Mouse (Mus musculus) CD8-positive naive resting alpha-beta T cell, adult 2 months (primary cell): ENCODE results near the gene Ano1.

ENCODE experiments used
- DNase-seq, 2 experiments: peaks; one replicate each; pipeline ENCODE4 v3.0.0; 2022; ENCODE audit warnings: low read depth in 2 of 2, low spot score in 2 of 2

Ano1 gene

GRCm38 (mm10) chr7:144647547-144647946 lies 104.2 kb downstream of the Ano1 start:
- no peak for DNase-seq

- DNase-seq: no peak
Observed at GRCm38 (mm10) chr7:144640817-144641216, 111.0 kb downstream of the Ano1 start.

GRCm38 (mm10) chr7:144636000-144636399 lies 115.8 kb downstream of the Ano1 start:
- no peak for DNase-seq

- DNase-seq: no peak
Observed at GRCm38 (mm10) chr7:144634875-144635274, 116.9 kb downstream of the Ano1 start.

- no peak for DNase-seq
Observed at GRCm38 (mm10) chr7:144634450-144634849, 117.3 kb downstream of the Ano1 start.

GRCm38 (mm10) chr7:144632321-144632720 lies 119.5 kb downstream of the Ano1 start:
- no peak for DNase-seq

GRCm38 (mm10) chr7:144630622-144631021 lies 121.2 kb downstream of the Ano1 start:
- no peak for DNase-seq

GRCm38 (mm10) chr7:144628334-144628915 lies 123.3 kb downstream of the Ano1 start:
- DNase-seq: no peak

- no peak for DNase-seq
Observed at GRCm38 (mm10) chr7:144627606-144628333, 124.0 kb downstream of the Ano1 start.

- no peak for DNase-seq
Observed at GRCm38 (mm10) chr7:144626042-144626441, 125.7 kb downstream of the Ano1 start.

GRCm38 (mm10) chr7:144620721-144621681 lies 130.8 kb downstream of the Ano1 start:
- no peak for DNase-seq

GRCm38 (mm10) chr7:144620315-144620714 lies 131.5 kb downstream of the Ano1 start:
- no peak for DNase-seq

- no peak for DNase-seq
Observed at GRCm38 (mm10) chr7:144615343-144615742, 136.4 kb downstream of the Ano1 start.

- DNase-seq: no peak
Observed at GRCm38 (mm10) chr7:144612829-144613228, 138.9 kb downstream of the Ano1 start.

- DNase-seq: no peak
Observed at GRCm38 (mm10) chr7:144612351-144612750, 139.4 kb downstream of the Ano1 start.

- DNase-seq: no peak
Observed at GRCm38 (mm10) chr7:144611595-144611994, 140.2 kb downstream of the Ano1 start.

GRCm38 (mm10) chr7:144609568-144609967 lies 142.2 kb downstream of the Ano1 start:
- no peak for DNase-seq

GRCm38 (mm10) chr7:144607862-144608261 lies 143.9 kb downstream of the Ano1 start:
- DNase-seq: no peak

GRCm38 (mm10) chr7:144604735-144605134 lies 147.0 kb downstream of the Ano1 start:
- DNase-seq: no peak

GRCm38 (mm10) chr7:144604291-144604690 lies 147.5 kb downstream of the Ano1 start:
- DNase-seq: no peak

- no peak for DNase-seq
Observed at GRCm38 (mm10) chr7:144600333-144600900, 151.4 kb downstream of the Ano1 start.
